Mouse (Mus musculus): ENCODE data around the gene Lrig2. TPM values are rescaled to one million over a fixed set of nuclear protein-coding genes. Genes with fewer than 3 reads are reported as not detected.
A peak's percentile ranks its signal among the peaks of the same experiment; 100 is the strongest.

The Lrig2 gene
- polyA plus RNA-seq, 1 experiment from 2014 or later = 11.0 TPM

DNA sequence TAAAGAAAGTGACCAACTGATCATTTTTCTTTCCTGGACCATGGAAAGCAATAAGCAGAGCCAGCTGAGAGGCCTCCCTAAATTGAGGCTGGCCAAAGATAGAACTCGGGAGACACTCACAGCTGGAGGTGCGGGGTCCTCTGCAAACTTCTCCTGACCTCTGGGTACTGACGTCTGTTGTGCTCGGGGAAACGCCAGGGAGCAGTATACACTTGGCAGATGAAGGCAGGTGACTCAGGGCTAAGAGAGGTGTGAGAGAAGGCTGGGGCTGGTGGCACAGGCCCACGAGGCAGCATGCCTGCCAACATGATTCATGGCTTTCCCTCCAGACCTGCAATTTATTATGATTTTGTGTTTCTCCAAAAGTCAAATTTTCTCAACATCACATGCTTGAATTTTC is 66.1 kb downstream of the Lrig2 start:
- Histone ChIP-seq H3K36me3 (ENCODE audit: control insufficient read depth, insufficient read depth, low read length) (no peaks in the 10 kb centered on the region), H3K27ac (ENCODE audit: low read depth, low read length) (no peak overlapping the region), H3K27me3 (replicated peaks; ENCODE audit: control insufficient read depth, insufficient read depth, low read length) (no peaks in the 10 kb centered on the region), H3K9ac (ENCODE audit: low read depth, low read length) (no peak overlapping the region), H3K9me3 (ENCODE audit: control insufficient read depth, low read length) (no peaks in the 10 kb centered on the region), H3K4me3 (ENCODE audit: low read depth, low read length) (no peak overlapping the region), H3K4me2 (no peak overlapping the region), H3K4me1 (replicated peaks; ENCODE audit: control insufficient read depth, insufficient read depth, low read length) (peaks cover 6% of the 10 kb centered on the region; the same call in 1 of the 2 replicates)
- no peak for DNase-seq (ENCODE audit: low spot score)
- 60% methylated on average over 6 of the region's 6 CpGs for WGBS
- no peak for ATAC-seq (replicated peaks; ENCODE audit: low FRiP score)

DNA sequence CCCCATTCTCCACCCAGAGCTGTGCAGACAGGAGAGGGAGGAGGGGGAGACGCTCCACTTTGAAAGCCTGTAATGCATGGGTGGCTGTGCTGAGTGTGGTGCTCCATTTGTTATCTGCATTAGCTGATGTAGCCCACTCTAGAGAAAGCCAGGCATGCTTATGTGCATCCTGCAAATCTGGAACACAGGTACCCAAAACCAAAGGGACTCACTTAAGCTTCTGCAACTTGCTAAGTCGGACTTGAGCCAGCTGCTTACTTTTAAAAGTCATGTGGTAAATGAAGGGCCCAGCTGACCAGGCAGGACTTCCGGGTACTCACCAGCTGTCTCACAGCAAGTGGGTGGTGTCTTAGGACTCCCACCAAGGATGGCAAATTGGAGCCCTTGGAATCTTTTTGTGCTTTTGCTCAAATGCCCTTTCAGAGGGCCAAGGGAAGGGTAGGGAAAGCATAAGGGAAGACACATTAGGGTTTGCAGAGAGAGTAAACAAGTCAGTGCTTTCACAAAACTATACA is 66.7 kb downstream of the Lrig2 start:
- DNase-seq (ENCODE audit: low spot score) = no peak
- Histone ChIP-seq H3K9me3 (ENCODE audit: control insufficient read depth, low read length) (no peaks in the 10 kb centered on the region), H3K36me3 (ENCODE audit: control insufficient read depth, insufficient read depth, low read length) (no peaks in the 10 kb centered on the region), H3K4me3 (ENCODE audit: low read depth, low read length) (no peak overlapping the region), H3K4me1 (replicated peaks; ENCODE audit: control insufficient read depth, insufficient read depth, low read length) (peaks cover 6% of the 10 kb centered on the region; the same call in 1 of the 2 replicates), H3K4me2 (no peak overlapping the region), H3K9ac (ENCODE audit: low read depth, low read length) (no peak overlapping the region), H3K27me3 (replicated peaks; ENCODE audit: control insufficient read depth, insufficient read depth, low read length) (no peaks in the 10 kb centered on the region), H3K27ac (ENCODE audit: low read depth, low read length) (no peak overlapping the region)
- WGBS = 68% methylated on average over 3 of the region's 3 CpGs
- no peak for ATAC-seq (replicated peaks; ENCODE audit: low FRiP score)

DNA sequence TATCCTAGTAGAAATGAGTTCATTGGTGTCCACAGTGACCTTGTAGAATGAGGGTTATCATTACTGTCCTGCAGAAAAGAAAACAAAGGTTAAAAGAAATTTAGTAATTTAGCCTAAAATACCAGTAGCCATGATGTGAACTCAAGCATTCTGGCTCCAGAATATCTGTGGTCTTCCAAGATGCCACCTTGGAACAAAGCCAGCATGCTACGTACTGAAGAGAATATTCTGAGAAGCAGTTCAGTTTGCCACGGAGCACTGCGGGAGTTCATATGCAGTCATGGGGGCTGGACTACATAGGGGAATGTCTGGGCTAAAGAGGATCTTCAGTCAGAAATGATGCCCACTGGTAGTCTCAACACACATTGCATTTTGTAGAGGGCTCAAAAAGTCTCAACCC is 67.6 kb downstream of the Lrig2 start:
- no peak for DNase-seq (ENCODE audit: low spot score)
- WGBS = 90% methylated on average over 3 of the region's 3 CpGs
- Histone ChIP-seq H3K36me3 (ENCODE audit: control insufficient read depth, insufficient read depth, low read length) (no peaks in the 10 kb centered on the region), H3K9me3 (ENCODE audit: control insufficient read depth, low read length) (no peaks in the 10 kb centered on the region), H3K27ac (ENCODE audit: low read depth, low read length) (no peak overlapping the region), H3K27me3 (replicated peaks; ENCODE audit: control insufficient read depth, insufficient read depth, low read length) (no peaks in the 10 kb centered on the region), H3K9ac (ENCODE audit: low read depth, low read length) (no peak overlapping the region), H3K4me2 (no peak overlapping the region), H3K4me1 (replicated peaks; ENCODE audit: control insufficient read depth, insufficient read depth, low read length) (peaks cover 6% of the 10 kb centered on the region; the same call in 1 of the 2 replicates), H3K4me3 (ENCODE audit: low read depth, low read length) (no peak overlapping the region)
- no peak for ATAC-seq (replicated peaks; ENCODE audit: low FRiP score)

DNA sequence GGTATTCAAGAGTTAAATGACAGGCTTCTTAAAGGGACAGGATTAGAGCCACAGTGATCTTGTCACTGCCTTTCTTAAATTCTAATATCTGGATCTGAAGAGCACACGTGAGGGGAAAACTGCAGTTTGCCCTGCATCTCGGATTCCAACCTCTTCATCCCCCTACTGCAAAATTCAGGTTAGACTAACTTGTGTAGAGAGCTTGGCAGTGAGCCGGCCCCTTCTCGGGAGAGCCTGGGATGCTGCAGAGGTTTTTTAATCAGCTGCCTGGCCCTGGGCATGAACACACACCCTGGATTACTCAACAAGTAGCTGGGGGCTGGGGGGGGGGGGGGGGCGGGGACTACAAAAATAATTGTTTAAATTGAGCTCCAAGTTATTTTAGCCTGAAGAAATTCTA is 69.4 kb downstream of the Lrig2 start:
- WGBS = 34% methylated on average over 5 of the region's 5 CpGs
- Histone ChIP-seq H3K4me3 (ENCODE audit: low read depth, low read length) (no peak overlapping the region), H3K9me3 (ENCODE audit: control insufficient read depth, low read length) (no peaks in the 10 kb centered on the region), H3K27ac (ENCODE audit: low read depth, low read length) (no peak overlapping the region), H3K4me2 (peak overlapping the region; percentile 58; the same call in 1 of the 2 replicates), H3K4me1 (replicated peaks; ENCODE audit: control insufficient read depth, insufficient read depth, low read length) (peaks cover 6% of the 10 kb centered on the region; the same call in 1 of the 2 replicates), H3K9ac (ENCODE audit: low read depth, low read length) (no peak overlapping the region), H3K27me3 (replicated peaks; ENCODE audit: control insufficient read depth, insufficient read depth, low read length) (no peaks in the 10 kb centered on the region), H3K36me3 (ENCODE audit: control insufficient read depth, insufficient read depth, low read length) (no peaks in the 10 kb centered on the region)
- no peak for DNase-seq (ENCODE audit: low spot score)
- ATAC-seq (replicated peaks; ENCODE audit: low FRiP score) = no peak

DNA sequence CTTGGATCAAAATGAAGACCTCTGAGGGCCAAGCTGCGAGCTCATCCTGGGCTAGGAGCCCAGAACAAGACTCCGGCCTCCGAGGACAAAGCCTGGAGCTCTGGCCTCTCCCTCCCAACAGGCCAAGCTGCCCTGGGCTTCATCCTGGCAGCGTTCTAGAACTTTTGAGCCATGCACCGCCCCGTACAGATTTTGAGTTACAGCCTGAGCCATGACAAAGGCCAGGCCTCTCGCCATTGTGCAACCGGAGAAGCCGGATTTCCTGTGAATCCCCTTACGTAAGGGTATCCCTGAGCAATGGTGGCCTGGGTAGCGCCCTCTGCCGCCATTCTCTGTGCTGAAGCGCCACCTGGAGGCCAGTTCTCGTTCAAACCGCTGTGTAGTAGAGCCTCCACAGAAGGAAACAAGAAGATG is 69.8 kb downstream of the Lrig2 start:
- DNase-seq (ENCODE audit: low spot score) (peak; percentile 86), ATAC-seq (replicated peaks; ENCODE audit: low FRiP score) (peak; percentile 81)
- peak overlapping the region; percentile 52; the same call in 1 of the 2 replicates for H3K9ac ChIP-seq (ENCODE audit: low read depth, low read length)
- H3K4me2 ChIP-seq = peak overlapping the region; percentile 58
- WGBS = 12% methylated on average over 15 of the region's 15 CpGs
- no peaks in the 10 kb centered on the region for H3K36me3 ChIP-seq (ENCODE audit: control insufficient read depth, insufficient read depth, low read length)
- peak overlapping the region; percentile 68 for H3K27ac ChIP-seq (ENCODE audit: low read depth, low read length)
- H3K4me3 ChIP-seq (ENCODE audit: low read depth, low read length) = peak overlapping the region; percentile 25; the same call in 1 of the 2 replicates
- H3K27me3 ChIP-seq (replicated peaks; ENCODE audit: control insufficient read depth, insufficient read depth, low read length) = no peaks in the 10 kb centered on the region
- no peaks in the 10 kb centered on the region for H3K9me3 ChIP-seq (ENCODE audit: control insufficient read depth, low read length)
- H3K4me1 ChIP-seq (replicated peaks; ENCODE audit: control insufficient read depth, insufficient read depth, low read length) = peaks cover 6% of the 10 kb centered on the region; the same call in 1 of the 2 replicates

DNA sequence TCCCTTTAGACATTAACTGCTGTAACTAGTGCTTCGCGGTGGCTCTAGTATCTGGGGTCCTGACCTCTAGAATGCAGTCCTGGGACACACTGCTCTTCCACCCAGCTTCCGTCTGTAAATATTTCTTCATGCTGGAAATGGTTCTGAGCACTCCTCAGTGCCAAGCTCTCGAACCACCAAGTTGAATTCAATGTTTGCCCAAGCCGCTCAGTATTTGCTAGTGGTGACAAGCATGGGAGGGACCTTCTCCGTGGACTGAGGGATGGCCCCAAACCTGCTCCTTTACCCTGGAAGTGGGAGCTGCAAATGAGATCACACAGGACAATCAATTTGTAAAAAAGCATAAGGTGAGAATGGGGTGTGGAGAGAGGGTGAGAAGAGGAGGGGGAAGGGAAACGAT is 70.3 kb downstream of the Lrig2 start:
- H3K4me3 ChIP-seq (ENCODE audit: low read depth, low read length) = no peak overlapping the region

DNA sequence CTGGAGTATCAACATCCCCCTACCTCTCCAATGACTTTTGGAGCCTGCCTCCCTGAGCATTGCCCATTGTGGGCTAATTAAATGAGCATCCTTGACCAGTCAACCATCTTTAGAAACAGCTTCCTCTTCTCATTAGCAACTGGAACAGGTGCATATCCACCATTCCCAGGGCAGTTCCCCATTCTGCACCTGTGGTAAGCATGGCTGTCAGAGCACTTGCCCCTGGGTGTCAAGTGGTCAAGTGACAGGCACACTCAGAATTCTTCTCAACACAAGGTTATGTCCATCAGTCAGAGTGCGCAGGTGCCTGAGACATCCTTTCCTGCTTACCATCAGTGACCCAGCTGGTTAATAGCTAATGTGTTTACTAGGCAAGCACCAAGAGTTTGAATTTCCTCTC is 72.9 kb downstream of the Lrig2 start:
- H3K4me3 ChIP-seq (ENCODE audit: low read depth, low read length) = no peak overlapping the region
- DNase-seq (ENCODE audit: low spot score) (no peak), ATAC-seq (replicated peaks; ENCODE audit: low FRiP score) (no peak)
- H3K9me3 ChIP-seq (ENCODE audit: control insufficient read depth, low read length) = no peaks in the 10 kb centered on the region
- H3K36me3 ChIP-seq (ENCODE audit: control insufficient read depth, insufficient read depth, low read length) = no peaks in the 10 kb centered on the region
- H3K27me3 ChIP-seq (replicated peaks; ENCODE audit: control insufficient read depth, insufficient read depth, low read length) = no peaks in the 10 kb centered on the region
- WGBS = 94% methylated on average over 1 of the region's 1 CpGs
- no peak overlapping the region for H3K9ac ChIP-seq (ENCODE audit: low read depth, low read length)
- H3K27ac ChIP-seq (ENCODE audit: low read depth, low read length) = no peak overlapping the region
- H3K4me2 ChIP-seq = no peak overlapping the region
- peaks cover 6% of the 10 kb centered on the region; the same call in 1 of the 2 replicates for H3K4me1 ChIP-seq (replicated peaks; ENCODE audit: control insufficient read depth, insufficient read depth, low read length)

More for the DNA sequence above, 70.3 kb downstream of the Lrig2 start:
- no peaks in the 10 kb centered on the region for H3K27me3 ChIP-seq (replicated peaks; ENCODE audit: control insufficient read depth, insufficient read depth, low read length)
- peak overlapping the region; percentile 68 for H3K27ac ChIP-seq (ENCODE audit: low read depth, low read length)
- WGBS = 55% methylated on average over 7 of the region's 7 CpGs
- peak; percentile 30 for ATAC-seq (replicated peaks; ENCODE audit: low FRiP score)
- peaks cover 6% of the 10 kb centered on the region; the same call in 1 of the 2 replicates for H3K4me1 ChIP-seq (replicated peaks; ENCODE audit: control insufficient read depth, insufficient read depth, low read length)
- H3K36me3 ChIP-seq (ENCODE audit: control insufficient read depth, insufficient read depth, low read length) = no peaks in the 10 kb centered on the region
- H3K9me3 ChIP-seq (ENCODE audit: control insufficient read depth, low read length) = no peaks in the 10 kb centered on the region
- peak overlapping the region; percentile 52; the same call in 1 of the 2 replicates for H3K9ac ChIP-seq (ENCODE audit: low read depth, low read length)
- H3K4me2 ChIP-seq = peak overlapping the region; percentile 58
- DNase-seq (ENCODE audit: low spot score) = no peak

DNA sequence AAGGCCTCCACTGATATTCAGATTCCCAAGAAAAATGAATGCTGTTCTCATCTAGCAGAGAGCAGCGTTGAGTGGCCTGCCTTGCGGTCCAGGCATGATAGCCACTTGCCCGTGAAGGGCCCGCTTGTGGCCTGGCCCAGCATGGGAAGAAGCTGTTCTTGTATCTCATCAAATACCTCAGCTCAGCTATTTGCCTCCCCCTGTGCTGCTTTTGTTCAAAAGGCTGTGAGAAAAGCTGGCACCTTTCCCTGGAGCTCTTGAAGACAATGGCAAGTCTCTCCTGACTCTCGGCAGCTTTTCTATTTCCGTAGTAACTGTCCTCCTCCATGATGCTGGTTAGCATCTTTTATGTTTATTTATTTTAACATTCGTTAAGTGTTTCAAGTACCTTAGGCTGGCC is 74.1 kb downstream of the Lrig2 start:
- Histone ChIP-seq H3K36me3 (ENCODE audit: control insufficient read depth, insufficient read depth, low read length) (no peaks in the 10 kb centered on the region), H3K4me1 (replicated peaks; ENCODE audit: control insufficient read depth, insufficient read depth, low read length) (peaks cover 6% of the 10 kb centered on the region; the same call in 1 of the 2 replicates), H3K4me2 (no peak overlapping the region), H3K9ac (ENCODE audit: low read depth, low read length) (no peak overlapping the region), H3K9me3 (ENCODE audit: control insufficient read depth, low read length) (no peaks in the 10 kb centered on the region), H3K27ac (ENCODE audit: low read depth, low read length) (no peak overlapping the region), H3K4me3 (ENCODE audit: low read depth, low read length) (no peak overlapping the region), H3K27me3 (replicated peaks; ENCODE audit: control insufficient read depth, insufficient read depth, low read length) (no peaks in the 10 kb centered on the region)
- 82% methylated on average over 7 of the region's 7 CpGs for WGBS
- no peak for DNase-seq (ENCODE audit: low spot score)
- no peak for ATAC-seq (replicated peaks; ENCODE audit: low FRiP score)

DNA sequence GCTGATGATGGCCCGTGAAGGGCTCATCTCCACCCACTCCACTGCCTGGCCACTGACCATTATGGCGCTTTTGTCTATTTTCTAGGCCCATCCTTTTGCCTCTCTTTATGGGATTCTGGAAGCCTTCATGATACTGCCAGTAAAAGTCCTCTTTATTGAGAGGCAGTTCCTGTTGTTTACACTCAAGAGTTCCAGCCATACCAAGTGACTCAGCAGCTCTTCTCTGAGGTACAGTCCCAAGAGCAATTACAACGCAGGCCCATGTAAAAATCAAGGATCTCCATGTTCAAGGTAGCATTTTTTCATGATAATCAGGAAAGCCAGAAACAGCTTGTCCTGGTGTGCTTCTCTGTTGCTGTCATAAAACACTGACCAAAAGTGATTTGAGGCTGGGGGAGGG is 75.8 kb downstream of the Lrig2 start:
- H3K4me2 ChIP-seq = no peak overlapping the region
- no peak for ATAC-seq (replicated peaks; ENCODE audit: low FRiP score)
- no peak overlapping the region for H3K9ac ChIP-seq (ENCODE audit: low read depth, low read length)
- no peak overlapping the region for H3K4me3 ChIP-seq (ENCODE audit: low read depth, low read length)
- no peaks in the 10 kb centered on the region for H3K4me1 ChIP-seq (replicated peaks; ENCODE audit: control insufficient read depth, insufficient read depth, low read length)
- H3K27me3 ChIP-seq (replicated peaks; ENCODE audit: control insufficient read depth, insufficient read depth, low read length) = no peaks in the 10 kb centered on the region
- H3K9me3 ChIP-seq (ENCODE audit: control insufficient read depth, low read length) = no peaks in the 10 kb centered on the region
- 90% methylated on average over 3 of the region's 3 CpGs for WGBS
- DNase-seq (ENCODE audit: low spot score) = no peak
- H3K36me3 ChIP-seq (ENCODE audit: control insufficient read depth, insufficient read depth, low read length) = no peaks in the 10 kb centered on the region
- H3K27ac ChIP-seq (ENCODE audit: low read depth, low read length) = no peak overlapping the region

Data from liver, embryonic 11.5 days (tissue).